Mouse (Mus musculus) thymus, postnatal 25 days (tissue): ENCODE results near the gene Igtp.

Experiments used
- DNase-seq: peaks from one replicate; pipeline ENCODE4 v3.0.0; 2022

Igtp gene

GRCm38 (mm10) chr11:58199229-58200037 is at the start of gene Igtp, which contains the start of gene Irgm2:
Igtp (plus strand) TSS chr11:58199556.
Irgm2 (plus strand) TSS chr11:58199618.
- peak; percentile 90 for DNase-seq

- DNase-seq = no peak
Observed at GRCm38 (mm10) chr11:58155458-58155857, 43.9 kb upstream of the Igtp start.

DNA sequence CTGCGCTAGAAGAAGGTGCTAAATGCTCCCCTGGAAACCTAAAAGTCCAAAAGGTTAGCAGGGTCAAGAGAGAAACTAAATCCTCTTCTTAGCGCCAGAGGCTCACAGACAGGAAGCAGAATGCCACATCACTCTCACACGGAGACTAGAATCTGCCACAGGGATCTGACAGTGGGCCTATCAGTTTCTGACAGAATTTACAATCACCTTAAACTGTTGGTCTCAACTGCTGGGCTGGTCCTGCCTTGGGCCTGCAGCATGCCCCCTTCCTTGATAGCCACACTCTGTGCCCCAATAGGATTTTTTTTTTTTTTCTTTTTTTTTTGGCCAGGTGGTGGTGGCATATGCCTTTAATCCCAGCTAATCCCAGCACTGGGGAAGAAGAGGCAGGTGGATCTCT is 42.5 kb upstream of the Igtp start:
- no peak for DNase-seq

DNA sequence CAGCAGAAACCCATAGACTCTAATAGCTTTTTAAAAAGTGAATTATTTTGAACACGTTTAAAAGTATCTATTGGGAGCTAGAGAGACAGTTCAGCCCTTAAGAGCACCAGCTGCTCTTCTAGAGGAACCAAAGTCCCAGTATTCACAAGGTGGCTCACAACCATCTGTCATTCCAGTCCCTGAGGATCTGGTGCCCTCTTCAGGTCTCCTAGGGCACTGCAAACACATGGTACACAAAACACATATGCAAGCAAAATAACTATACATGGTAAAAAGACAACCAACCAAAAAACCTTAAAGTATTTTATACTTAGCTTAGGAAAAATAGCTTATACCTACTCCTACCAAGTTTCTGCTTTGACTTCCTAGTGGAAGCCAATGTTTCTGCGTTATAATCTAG is 34.3 kb upstream of the Igtp start:
- DNase-seq = peak; percentile 44

- DNase-seq = no peak
Observed at GRCm38 (mm10) chr11:58167822-58168166, 31.6 kb upstream of the Igtp start.

GRCm38 (mm10) chr11:58168167-58168915 is 31.0 kb upstream of the Igtp start, which contains the start of gene Gemin5:
Gemin5 (minus strand) TSS chr11:58168539.
- peak; percentile 88 for DNase-seq

DNA sequence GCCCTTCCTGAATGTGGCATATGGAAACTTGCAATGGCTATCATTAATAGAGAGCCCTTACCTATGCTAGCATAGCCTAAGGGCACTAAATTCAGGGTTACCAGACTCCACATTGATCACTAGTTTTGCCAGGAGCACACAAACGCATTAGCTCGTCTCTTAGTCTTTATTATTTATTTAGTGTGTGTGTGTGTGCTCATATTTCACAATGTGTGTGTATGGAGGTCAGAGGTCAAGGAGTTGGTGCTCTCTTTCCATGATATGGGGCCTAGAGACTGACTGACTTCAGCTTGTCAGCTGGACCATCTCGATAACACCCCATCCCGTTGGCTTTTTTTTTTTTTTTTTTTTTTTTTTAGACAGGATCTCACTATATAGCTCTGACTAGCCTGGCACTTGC is 29.7 kb upstream of the Igtp start:
- DNase-seq = no peak

DNA sequence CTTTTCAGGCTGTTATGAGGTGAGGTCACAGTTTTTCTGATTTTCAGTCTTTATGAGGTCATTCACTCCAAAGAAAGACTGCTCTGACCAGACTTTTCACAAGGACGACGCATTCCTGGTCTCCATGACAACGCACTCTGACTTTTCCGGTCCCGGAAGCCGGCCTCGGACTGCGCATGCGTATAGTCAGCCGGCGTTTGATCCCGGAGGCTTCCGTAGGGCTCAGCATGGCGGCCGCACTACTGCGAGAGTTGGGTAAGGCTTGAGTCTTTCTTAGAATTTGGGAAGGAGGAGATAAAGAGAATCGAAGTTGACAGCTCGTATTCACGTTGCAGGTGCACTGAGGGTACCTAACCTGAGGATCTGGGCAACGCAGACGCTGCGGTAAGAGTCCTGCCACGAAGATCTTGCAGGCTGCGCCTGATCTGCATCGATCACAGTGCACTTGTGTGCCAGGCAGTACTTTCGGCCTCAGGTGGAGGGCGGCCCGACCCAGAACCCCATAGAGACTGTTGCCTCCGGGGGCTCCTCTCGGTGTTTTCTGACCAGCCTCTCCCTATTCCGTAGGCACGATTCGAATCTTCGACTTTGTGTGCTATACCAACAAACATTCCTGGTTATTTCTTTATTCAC is 27.8 kb upstream of the Igtp start, which contains the start of gene Mrpl22:
Mrpl22 (plus strand) TSS at position 203 of the 633 bp plus-strand sequence.
- DNase-seq = peak; percentile 95

DNA sequence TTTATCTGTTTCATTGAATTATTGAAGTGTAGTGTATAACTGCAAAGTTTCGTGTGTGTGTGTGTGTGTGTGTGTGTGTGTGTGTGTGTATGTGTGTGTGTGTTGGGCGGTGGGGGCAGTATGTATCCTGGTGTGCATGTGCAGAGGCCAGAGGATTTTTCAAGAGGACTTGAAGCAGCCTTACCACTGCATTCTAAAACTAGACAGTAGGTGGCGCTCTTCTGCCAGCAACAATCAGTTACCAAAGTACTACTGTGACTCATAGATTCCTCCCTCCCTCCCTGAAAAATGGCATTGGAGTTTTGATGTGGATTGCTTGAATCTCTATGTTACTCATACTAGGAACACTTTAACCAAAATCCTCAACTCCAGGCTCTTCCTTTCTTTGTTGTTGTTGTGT is 19.8 kb upstream of the Igtp start:
- DNase-seq = peak; percentile 78

- DNase-seq = peak; percentile 39
Observed at GRCm38 (mm10) chr11:58179986-58180385, 19.4 kb upstream of the Igtp start.

- DNase-seq = no peak
Observed at GRCm38 (mm10) chr11:58180756-58181155, 18.6 kb upstream of the Igtp start.

DNA sequence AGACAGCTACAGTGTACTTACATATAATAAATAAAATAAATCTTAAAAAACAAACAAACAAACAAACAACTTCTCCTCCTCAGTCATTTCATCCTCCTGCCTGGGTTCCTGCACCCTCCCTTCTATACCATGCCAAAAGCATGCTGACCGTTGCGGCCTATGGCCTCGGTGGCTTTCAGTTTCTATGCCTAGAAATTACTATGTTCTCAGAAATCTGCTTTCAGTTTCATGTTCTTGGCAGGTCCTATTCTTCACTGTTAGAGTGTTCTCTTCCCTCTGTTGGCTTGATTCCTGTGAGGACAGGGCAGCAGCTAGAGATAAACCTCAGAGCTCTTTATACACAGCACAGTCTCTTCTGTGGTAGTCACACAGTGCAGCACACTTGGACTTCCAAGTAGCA is 15.8 kb upstream of the Igtp start:
- peak; percentile 42 for DNase-seq

- DNase-seq = no peak
Observed at GRCm38 (mm10) chr11:58189675-58190074, 9.7 kb upstream of the Igtp start.

GRCm38 (mm10) chr11:58193326-58193725 is 6.0 kb upstream of the Igtp start:
- DNase-seq = no peak

DNA sequence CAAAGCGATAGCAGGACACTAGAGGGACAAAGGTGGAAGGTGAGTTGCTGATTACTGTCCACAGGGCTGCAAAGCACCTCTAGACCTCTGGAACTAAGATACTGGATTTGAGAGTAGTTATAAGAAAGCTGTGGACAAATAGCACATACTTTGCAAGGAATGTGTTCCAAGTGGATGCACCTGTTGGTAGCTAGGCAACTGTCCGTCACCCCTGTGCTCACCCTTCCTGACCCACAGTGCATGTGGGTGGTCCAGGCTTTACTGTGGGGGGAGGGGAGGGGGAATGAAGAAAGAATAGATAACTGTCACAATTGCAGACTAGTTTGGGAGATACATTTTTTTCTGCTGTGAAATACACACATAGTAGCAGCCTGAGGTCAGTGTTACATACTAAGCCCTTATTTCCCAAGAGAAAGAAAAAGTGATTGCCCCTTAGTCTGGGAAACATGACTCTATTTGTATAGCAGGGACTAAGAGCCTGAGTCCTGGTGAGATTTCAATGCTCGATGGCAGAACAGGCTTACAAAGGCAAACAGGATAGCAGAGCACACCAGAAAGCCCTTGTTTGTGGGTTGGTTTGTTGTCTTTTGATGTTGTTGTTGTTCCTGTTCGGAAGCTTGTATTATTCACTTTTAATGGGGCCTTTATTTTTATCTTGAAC is 5.4 kb upstream of the Igtp start:
- DNase-seq = no peak

DNA sequence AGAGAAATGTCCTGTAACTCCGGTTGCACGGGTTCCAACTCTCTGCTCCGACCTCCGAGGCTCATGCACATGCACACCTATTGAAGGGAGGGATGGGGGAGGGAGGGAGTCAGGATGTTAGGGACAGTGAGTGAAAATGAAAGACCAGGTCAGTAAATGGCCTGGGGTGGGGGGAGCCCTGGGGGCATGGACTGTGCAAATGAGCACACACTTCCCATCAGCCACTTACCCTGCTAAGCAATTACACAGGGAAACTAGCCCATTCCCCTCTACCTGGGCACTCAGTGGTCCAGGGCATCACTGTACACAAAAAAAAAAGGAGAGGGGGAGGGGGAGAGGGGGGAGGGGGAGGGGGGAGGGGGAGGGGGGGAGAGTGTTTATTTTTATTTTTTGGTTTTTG is 693 bp upstream of the Igtp start:
- DNase-seq = no peak

DNA sequence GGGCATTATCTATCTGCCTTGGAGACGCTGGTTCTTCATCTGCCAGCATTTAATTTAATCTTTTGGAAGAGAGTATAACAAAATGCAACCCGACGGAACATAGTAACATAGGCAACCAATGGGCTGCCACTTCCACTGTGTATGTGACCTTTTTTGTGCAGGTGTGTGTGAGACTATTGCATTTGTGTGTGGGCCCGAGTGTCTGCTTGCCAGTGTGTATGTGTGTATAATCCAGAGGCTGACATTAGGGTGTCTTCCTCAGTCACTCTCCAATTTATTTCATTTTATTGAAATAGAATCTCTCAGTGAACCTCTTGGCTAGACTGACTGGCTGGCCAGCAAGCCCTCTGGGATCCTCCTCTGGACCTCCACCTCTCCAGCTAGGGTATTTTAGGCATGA is 870 bp downstream of the Igtp start:
- DNase-seq = peak; percentile 60

DNA sequence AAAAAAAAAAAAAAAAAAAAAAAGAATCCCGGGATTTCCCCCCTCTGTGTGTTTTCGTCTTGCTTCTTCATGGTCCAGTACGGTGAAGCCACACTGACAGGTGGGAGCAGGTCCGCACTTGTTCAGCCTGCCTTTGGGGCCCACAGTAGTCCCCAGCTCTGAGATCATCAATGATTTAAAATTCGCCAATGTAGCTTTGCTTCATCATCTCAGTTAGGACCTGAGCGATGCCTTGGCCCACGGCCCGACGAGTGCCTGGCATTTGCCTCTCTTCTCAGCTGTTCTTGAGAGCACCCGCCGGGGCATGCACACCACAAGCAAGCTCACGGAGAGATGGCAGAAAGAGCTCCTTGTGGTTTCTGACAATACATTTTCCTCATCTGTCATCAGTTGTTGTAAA is 1.7 kb downstream of the Igtp start:
- peak; percentile 66 for DNase-seq

- DNase-seq = peak; percentile 59
Observed at GRCm38 (mm10) chr11:58210321-58210886, 11.0 kb downstream of the Igtp start.

DNA sequence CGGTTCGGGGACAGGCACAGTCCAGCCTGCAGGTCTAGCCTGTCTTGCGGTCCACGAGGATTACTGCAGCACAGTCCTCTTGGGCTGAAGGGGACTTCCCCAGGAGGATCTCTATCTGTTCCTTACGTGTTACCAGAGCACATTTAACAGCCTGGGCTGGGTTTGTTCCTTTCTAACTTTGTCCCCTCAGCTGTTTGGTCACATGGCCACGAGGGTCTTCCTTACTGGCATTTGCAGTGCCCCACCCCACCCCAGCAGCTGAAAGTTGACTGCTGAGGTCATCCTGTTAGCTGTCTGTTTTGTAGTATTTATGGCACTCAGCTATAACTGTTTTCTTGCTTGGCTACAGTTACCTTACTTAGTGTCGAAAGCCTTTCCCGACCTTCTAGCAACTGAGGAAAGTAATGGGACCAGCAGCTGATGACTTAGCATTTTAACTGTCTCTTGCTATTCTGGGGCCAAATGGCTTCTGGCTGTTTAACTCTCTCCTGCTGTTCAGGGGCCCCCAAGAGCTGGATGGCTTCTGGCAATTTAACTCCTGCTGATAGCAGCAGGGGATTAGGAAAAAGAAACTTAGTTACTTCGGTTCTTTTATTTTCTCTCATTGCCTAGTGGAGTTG is 11.8 kb downstream of the Igtp start:
- peak; percentile 38 for DNase-seq

GRCm38 (mm10) chr11:58211682-58212067 is 12.3 kb downstream of the Igtp start:
- no peak for DNase-seq

- DNase-seq = no peak
Observed at GRCm38 (mm10) chr11:58213673-58214342, 14.5 kb downstream of the Igtp start.
